Mouse (Mus musculus): ENCODE results near the gene Fv1. TPM values are rescaled to one million over a fixed set of nuclear protein-coding genes. Genes with fewer than 3 reads are reported as not detected.
"Not testable (repeated sequence)": the region's sequence is repeated elsewhere in the genome, so short reads cannot be mapped to it uniquely, and the experiment has no call there.

Gene Fv1
- polyA plus RNA-seq (2015; fragmentation: Nextera tagmentation; extraction: Ambion mirVana) = 1.9 and 2.4 TPM in 2 replicates

DNA sequence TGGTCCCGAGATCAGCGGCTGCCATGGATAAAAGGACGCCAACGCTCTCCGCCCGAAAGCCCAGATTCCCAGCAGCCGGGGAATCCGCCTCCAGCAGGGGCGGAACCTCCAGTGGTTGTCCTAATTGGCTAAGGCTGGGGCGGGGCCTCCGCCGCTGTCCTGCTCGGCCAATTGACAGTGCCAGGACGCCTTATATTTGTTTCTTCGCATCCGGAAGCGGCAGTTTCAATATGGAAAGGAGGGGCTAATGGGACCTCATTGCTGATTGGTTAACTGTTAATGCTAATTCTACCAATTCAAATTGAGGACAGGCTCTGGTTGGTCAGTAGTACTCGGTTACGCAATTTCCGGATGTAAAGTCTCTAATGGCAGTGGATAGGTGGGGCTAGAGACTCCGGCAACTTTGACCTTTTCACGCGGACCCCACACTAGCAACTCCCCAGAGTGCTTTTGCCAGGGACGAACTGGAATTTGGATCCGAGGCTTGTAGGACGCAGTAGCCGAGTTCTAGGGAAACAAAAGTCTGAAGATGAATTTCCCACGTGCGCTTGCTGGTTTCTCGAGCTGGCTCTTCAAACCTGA, at the start of gene Fv1, which contains the start of gene Miip:
Fv1 (plus strand) TSS at position 530 of the 582 bp plus-strand sequence.
Miip (minus strand) TSS at position 367 of the 582 bp plus-strand sequence.
- Histone ChIP-seq H3K27ac (ENCODE audit: low read length) (peak within 1 kb of the TSS; percentile 90), H3K4me2 (replicated peaks; ENCODE audit: low read depth, low read length) (peak within 1 kb of the TSS; percentile 85), H3K9ac (replicated peaks; ENCODE audit: low read depth) (peak within 1 kb of the TSS; percentile 71), H3K36me3 (ENCODE audit: insufficient read depth, low read length) (peaks cover under 1% of the 10 kb centered on the region; the same call in 1 of the 2 replicates), H3K4me3 (ENCODE audit: low read depth, low read length) (peak within 1 kb of the TSS; percentile 81), H3K27me3 (replicated peaks; ENCODE audit: insufficient read depth, low read length) (no peaks in the 10 kb centered on the region), H3K9me3 (ENCODE audit: low read length) (no peaks in the 10 kb centered on the region), H3K4me1 (ENCODE audit: insufficient read depth, low read depth, low read length) (peaks cover 9% of the 10 kb centered on the region)
- peak; percentile 99 for ATAC-seq
- DNase-seq (ENCODE audit: low spot score) = peak; percentile 100
- TF ChIP-seq EP300 (IDR thresholded peaks at IDR 0.05) = peak; percentile 82
- TF ChIP-seq CTCF (IDR thresholded peaks at IDR 0.05) = no peak; the same call in 1 of the 2 replicates
- under 1% methylated on average over 28 of the region's 30 CpGs for WGBS

DNA sequence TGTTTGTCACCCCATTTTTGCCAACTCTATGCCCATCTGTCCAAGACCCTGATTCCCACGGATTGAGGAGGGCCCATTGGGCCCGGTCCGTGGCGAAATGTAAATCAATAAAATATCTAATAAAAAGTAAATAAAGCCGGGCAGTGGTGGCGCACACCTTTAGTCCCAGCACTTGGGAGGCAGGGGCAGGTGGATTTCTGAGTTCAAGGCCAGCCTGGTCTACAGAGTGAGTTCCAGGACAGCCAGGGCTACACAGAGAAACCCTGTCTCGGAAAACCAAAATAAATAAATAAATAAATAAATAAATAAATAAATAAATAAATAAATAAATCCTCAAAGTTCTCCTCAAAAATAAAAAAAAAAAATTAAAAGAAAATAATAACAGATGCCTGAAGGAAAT, 49.1 kb upstream of the Fv1 start:
- H3K4me1 ChIP-seq (ENCODE audit: insufficient read depth, low read depth, low read length); DNase-seq (ENCODE audit: low spot score); H3K4me2 ChIP-seq (replicated peaks; ENCODE audit: low read depth, low read length); H3K36me3 ChIP-seq (ENCODE audit: insufficient read depth, low read length); H3K9ac ChIP-seq (replicated peaks; ENCODE audit: low read depth); H3K27me3 ChIP-seq (replicated peaks; ENCODE audit: insufficient read depth, low read length); ATAC-seq; H3K27ac ChIP-seq (ENCODE audit: low read length); H3K4me3 ChIP-seq (ENCODE audit: low read depth, low read length): not testable (repeated sequence)
- WGBS = 79% methylated on average over 7 of the region's 7 CpGs
- peaks cover 16% of the 10 kb centered on the region; the same call in 1 of the 2 replicates for H3K9me3 ChIP-seq (ENCODE audit: low read length)

DNA sequence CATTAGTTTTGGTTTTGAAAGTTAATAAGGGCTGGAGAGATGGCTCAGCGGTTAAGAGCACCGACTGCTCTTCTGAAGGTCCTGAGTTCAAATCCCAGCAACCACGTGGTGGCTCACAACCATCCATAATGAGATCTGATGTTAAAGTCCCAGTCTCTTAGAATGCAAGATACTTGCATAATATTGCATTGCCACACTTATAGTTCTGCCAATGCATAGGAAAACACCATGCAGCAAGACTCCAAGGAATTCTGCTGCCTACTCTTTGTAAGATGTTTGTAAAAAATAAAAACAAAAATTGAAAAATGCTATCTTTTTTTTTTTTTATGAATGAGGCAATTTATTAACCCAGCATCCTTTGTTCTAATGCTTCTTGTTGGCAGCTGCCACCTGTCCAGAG, 47.4 kb upstream of the Fv1 start:
- H3K9ac ChIP-seq (replicated peaks; ENCODE audit: low read depth); H3K27ac ChIP-seq (ENCODE audit: low read length); ATAC-seq; H3K4me1 ChIP-seq (ENCODE audit: insufficient read depth, low read depth, low read length); DNase-seq (ENCODE audit: low spot score); H3K4me3 ChIP-seq (ENCODE audit: low read depth, low read length); H3K4me2 ChIP-seq (replicated peaks; ENCODE audit: low read depth, low read length); H3K27me3 ChIP-seq (replicated peaks; ENCODE audit: insufficient read depth, low read length): not testable (repeated sequence)
- Histone ChIP-seq H3K9me3 (ENCODE audit: low read length) (peaks cover 20% of the 10 kb centered on the region; the same call in 1 of the 2 replicates), H3K36me3 (ENCODE audit: insufficient read depth, low read length) (peaks cover 10% of the 10 kb centered on the region; the same call in 1 of the 2 replicates)
- WGBS = 82% methylated on average over 3 of the region's 3 CpGs

DNA sequence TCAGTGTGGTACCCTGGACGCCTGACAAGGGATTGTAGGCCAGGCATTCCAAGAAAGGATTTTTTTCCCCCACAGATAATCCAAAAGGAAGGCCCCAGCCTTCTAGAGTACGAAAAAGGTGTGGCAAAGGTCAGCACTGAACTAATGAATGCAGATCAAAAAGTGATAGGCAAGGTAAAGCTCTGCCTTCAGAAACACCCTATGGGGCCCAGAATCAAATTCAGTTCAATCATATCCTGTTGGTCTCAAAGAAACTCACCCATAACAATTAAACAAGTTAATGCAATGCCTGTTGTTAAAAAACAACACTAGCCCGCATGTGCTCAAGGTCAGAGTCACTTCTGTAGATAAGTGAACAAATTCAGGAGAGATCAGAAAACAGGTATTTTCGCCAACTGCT, 44.4 kb upstream of the Fv1 start:
- Histone ChIP-seq H3K9ac (replicated peaks; ENCODE audit: low read depth) (no peak overlapping the region), H3K27ac (ENCODE audit: low read length) (no peak overlapping the region), H3K36me3 (ENCODE audit: insufficient read depth, low read length) (peaks cover 17% of the 10 kb centered on the region; the same call in 1 of the 2 replicates), H3K4me1 (ENCODE audit: insufficient read depth, low read depth, low read length) (no peaks in the 10 kb centered on the region), H3K4me2 (replicated peaks; ENCODE audit: low read depth, low read length) (no peak overlapping the region), H3K9me3 (ENCODE audit: low read length) (peaks cover 20% of the 10 kb centered on the region; the same call in 1 of the 2 replicates), H3K4me3 (ENCODE audit: low read depth, low read length) (no peak overlapping the region), H3K27me3 (replicated peaks; ENCODE audit: insufficient read depth, low read length) (no peaks in the 10 kb centered on the region)
- DNase-seq (ENCODE audit: low spot score) (no peak), ATAC-seq (no peak)
- 97% methylated on average over 4 of the region's 4 CpGs for WGBS
- TF ChIP-seq CTCF (IDR thresholded peaks at IDR 0.05) = no peak
- TF ChIP-seq EP300 (IDR thresholded peaks at IDR 0.05) = no peak

DNA sequence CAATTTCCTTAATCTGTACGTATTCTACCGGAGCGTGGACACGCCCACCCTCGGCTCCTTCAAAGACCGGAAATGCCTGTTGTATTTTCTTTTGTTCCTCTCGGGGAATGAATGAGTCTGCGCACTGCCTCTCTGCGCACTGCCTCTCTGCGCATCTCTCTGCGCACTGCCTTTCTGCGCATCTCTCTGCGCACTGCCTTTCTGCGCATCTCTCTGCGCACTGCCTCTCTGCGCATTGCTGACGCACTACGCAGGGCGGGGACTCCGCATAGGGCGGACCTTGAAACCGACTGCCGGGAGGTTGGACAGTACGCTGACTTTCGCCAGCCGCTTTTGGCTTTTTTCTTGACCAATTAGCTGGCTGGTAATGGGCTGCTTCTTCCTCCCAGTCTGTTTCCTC, 29.5 kb upstream of the Fv1 start:
- H3K27me3 ChIP-seq (replicated peaks; ENCODE audit: insufficient read depth, low read length); ATAC-seq; H3K27ac ChIP-seq (ENCODE audit: low read length): not testable (repeated sequence)

DNA sequence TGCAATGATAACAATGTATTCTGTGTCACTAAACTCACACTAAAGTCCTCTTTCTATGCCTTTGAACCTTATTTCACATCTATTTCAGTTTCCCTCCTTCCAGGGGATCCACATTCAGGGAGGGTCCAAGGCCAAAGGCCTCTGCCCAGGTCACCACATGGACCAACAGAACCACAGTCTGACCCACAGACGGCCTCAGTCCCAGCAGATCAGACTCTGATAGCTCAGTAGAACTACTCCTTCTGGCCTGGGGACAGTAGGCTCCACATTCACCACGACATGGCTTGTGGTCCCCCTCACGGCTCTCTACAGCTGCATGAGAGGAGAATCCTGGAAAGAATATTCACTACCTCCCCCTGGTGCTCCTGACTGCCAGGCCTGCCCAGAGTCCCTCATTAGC, 25.9 kb upstream of the Fv1 start:
- TF ChIP-seq EP300 (IDR thresholded peaks at IDR 0.05) (no peak), CTCF (IDR thresholded peaks at IDR 0.05) (no peak)
- 0 out of 2 replicates have a peak, but pooled peaks cover 5% of the 10 kb centered on the region for H3K36me3 ChIP-seq (ENCODE audit: insufficient read depth, low read length)
- no peaks in the 10 kb centered on the region for H3K27me3 ChIP-seq (replicated peaks; ENCODE audit: insufficient read depth, low read length)
- H3K9me3 ChIP-seq (ENCODE audit: low read length) = 0 out of 2 replicates have a peak, but pooled peaks cover 12% of the 10 kb centered on the region
- DNase-seq (ENCODE audit: low spot score) = no peak
- H3K4me2 ChIP-seq (replicated peaks; ENCODE audit: low read depth, low read length) = no peak overlapping the region
- no peak for ATAC-seq
- peaks cover 4% of the 10 kb centered on the region; the same call in 1 of the 2 replicates for H3K4me1 ChIP-seq (ENCODE audit: insufficient read depth, low read depth, low read length)
- no peak overlapping the region for H3K9ac ChIP-seq (replicated peaks; ENCODE audit: low read depth)
- H3K27ac ChIP-seq (ENCODE audit: low read length) = no peak overlapping the region
- no peak overlapping the region for H3K4me3 ChIP-seq (ENCODE audit: low read depth, low read length)
- 97% methylated on average over 3 of the region's 3 CpGs for WGBS

More for the DNA sequence above, 29.5 kb upstream of the Fv1 start:
- not testable (repeated sequence) for H3K4me2 ChIP-seq (replicated peaks; ENCODE audit: low read depth, low read length); H3K36me3 ChIP-seq (ENCODE audit: insufficient read depth, low read length); H3K9ac ChIP-seq (replicated peaks; ENCODE audit: low read depth); H3K4me1 ChIP-seq (ENCODE audit: insufficient read depth, low read depth, low read length); H3K4me3 ChIP-seq (ENCODE audit: low read depth, low read length); DNase-seq (ENCODE audit: low spot score)
- H3K9me3 ChIP-seq (ENCODE audit: low read length) = 0 out of 2 replicates have a peak, but pooled peaks cover 12% of the 10 kb centered on the region
- WGBS = 99% methylated on average over 17 of the region's 26 CpGs

Data from lung, postnatal 0 days (tissue).